Mouse (Mus musculus) heart, embryonic 15.5 days (tissue): ENCODE measurements around the gene Plxna4. TPM values are rescaled to one million over a fixed set of nuclear protein-coding genes. Genes with fewer than 3 reads are reported as not detected.

ENCODE experiments used
- ATAC-seq: fragments of 200-750 bp; cut with Nextera tagmentation; replicated peaks from 2 replicates; pipeline ENCODE4 v1.8.0; 2017; ENCODE audit warnings: low read depth, moderate TSS enrichment; ENCODE audit not compliant: insufficient number of reproducible peaks, insufficient read depth, low FRiP score
- H3K27ac ChIP-seq: fragments of 300-500 bp; sonication (generic); 2 replicates; pipeline ENCODE4 v1.5.1; 2015; ENCODE audit warnings: mild to moderate bottlenecking, inconsistent platforms
- H3K27me3 ChIP-seq: fragments of 300-500 bp; sonication (generic); 2 replicates; pipeline ENCODE4 v1.6.1; 2015; ENCODE audit warnings: inconsistent platforms
- H3K36me3 ChIP-seq: fragments of 300-500 bp; sonication (generic); 2 replicates; pipeline ENCODE4 v1.6.1; 2015; ENCODE audit warnings: mild to moderate bottlenecking, inconsistent platforms
- H3K4me1 ChIP-seq: fragments of 300-500 bp; sonication (generic); replicated peaks from 2 replicates; pipeline ENCODE4 v1.6.1; 2015; ENCODE audit warnings: inconsistent platforms
- H3K4me2 ChIP-seq: fragments of 300-500 bp; sonication (generic); 2 replicates; pipeline ENCODE4 v1.6.1; 2015; ENCODE audit warnings: inconsistent platforms, mild to moderate bottlenecking, moderate library complexity
- H3K4me3 ChIP-seq: fragments of 300-500 bp; sonication (generic); 2 replicates; pipeline ENCODE4 v1.5.1; 2015; ENCODE audit warnings: mild to moderate bottlenecking, inconsistent platforms
- H3K9ac ChIP-seq: fragments of 300-500 bp; sonication (generic); 2 replicates; pipeline ENCODE4 v1.6.1; 2015; ENCODE audit warnings: mild to moderate bottlenecking, inconsistent platforms
- H3K9me3 ChIP-seq: fragments of 300-500 bp; sonication (generic); replicated peaks from 2 replicates; pipeline ENCODE4 v1.6.1; 2016; ENCODE audit warnings: inconsistent platforms
- whole genome bisulfite sequencing: fragments of 180-500 bp; shearing (Covaris S2); methylation state at CpG from one replicate; pipeline ENCODE4 v1.1.7; 2015; ENCODE audit warnings: mixed read lengths; 5-methylcytosine and 5-hydroxymethylcytosine counted together
- polyA plus RNA-seq: library from polyadenylated mRNA; unstranded; fragments of >200 nt; fragmentation: Nextera tagmentation; extraction: Ambion mirVana; gene quantifications from 2 replicates; pipeline ENCODE4 v1.2.1, GENCODE M21; 2015

Plxna4 gene
- polyA plus RNA-seq, 1 experiment from 2014 or later: 4.5 TPM

- WGBS: 46% methylated on average over 4 of the region's 4 CpGs
- H3K9ac ChIP-seq: no peak overlapping the region
- H3K9me3 ChIP-seq: no peaks in the 10 kb centered on the region
- H3K4me1 ChIP-seq: no peaks in the 10 kb centered on the region
- no peak overlapping the region for H3K4me2 ChIP-seq
- H3K4me3 ChIP-seq: no peak overlapping the region
- no peak for ATAC-seq
- no peak overlapping the region for H3K27ac ChIP-seq
- H3K27me3 ChIP-seq: no peaks in the 10 kb centered on the region
- no peaks in the 10 kb centered on the region for H3K36me3 ChIP-seq
Measured at GRCm38 (mm10) chr6:32203389-32203788, 384.6 kb downstream of the Plxna4 start.

GRCm38 (mm10) chr6:32202664-32203192 is 385.3 kb downstream of the Plxna4 start:
- Histone ChIP-seq H3K9ac (no peak overlapping the region), H3K4me2 (no peak overlapping the region), H3K4me3 (no peak overlapping the region), H3K27me3 (no peaks in the 10 kb centered on the region), H3K36me3 (no peaks in the 10 kb centered on the region), H3K27ac (no peak overlapping the region), H3K4me1 (no peaks in the 10 kb centered on the region), H3K9me3 (no peaks in the 10 kb centered on the region)
- WGBS: 33% methylated on average over 1 of the region's 1 CpGs
- ATAC-seq: no peak

DNA sequence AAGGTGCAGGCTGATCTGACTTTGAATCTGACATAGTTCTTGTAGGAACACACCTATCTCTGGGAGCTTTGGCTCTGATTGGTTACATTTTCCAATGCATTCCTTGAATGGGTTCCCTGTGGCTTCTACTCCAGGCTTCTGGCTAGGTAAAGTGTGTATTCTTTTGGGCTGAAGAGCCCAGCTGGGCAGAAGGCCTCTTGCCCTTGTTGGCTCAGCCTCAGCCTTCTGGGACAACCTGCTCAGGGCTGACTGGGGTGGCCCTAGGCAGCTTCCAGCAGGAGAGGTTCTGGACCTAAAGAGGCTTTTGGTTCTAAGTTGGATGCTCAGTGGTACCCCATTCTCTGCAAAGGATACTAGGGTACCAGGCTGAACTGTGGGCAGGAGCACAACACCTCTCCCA is 386.5 kb downstream of the Plxna4 start:
- ATAC-seq: no peak
- Histone ChIP-seq H3K27ac (no peak overlapping the region), H3K4me1 (no peaks in the 10 kb centered on the region), H3K27me3 (no peaks in the 10 kb centered on the region), H3K4me3 (no peak overlapping the region), H3K36me3 (no peaks in the 10 kb centered on the region), H3K4me2 (no peak overlapping the region), H3K9me3 (no peaks in the 10 kb centered on the region), H3K9ac (no peak overlapping the region)

DNA sequence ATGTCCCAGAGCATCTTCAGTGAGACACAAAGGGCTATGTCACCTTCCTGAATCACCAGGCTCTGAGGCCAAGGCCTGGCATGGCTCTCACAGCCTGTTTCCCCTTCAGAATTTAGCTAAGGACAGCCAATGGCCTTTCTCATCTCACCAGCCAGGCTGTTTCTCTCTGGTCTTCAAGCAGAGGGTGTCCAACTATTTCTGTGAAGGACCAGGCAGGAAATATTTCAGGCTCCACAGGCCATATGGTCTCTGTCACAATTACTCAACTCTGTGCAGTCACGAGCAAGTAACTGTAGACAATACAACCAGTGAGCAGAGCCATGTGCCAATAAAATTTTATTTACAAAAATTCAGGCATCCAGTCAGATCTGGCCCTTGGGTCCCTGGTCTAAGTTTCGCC is 388.4 kb downstream of the Plxna4 start:
- no peak overlapping the region for H3K4me3 ChIP-seq
- no peak for ATAC-seq
- no peaks in the 10 kb centered on the region for H3K4me1 ChIP-seq
- WGBS: 65% methylated on average over 2 of the region's 2 CpGs
- no peak overlapping the region for H3K4me2 ChIP-seq
- H3K36me3 ChIP-seq: no peaks in the 10 kb centered on the region
- no peaks in the 10 kb centered on the region for H3K27me3 ChIP-seq
- no peak overlapping the region for H3K27ac ChIP-seq
- H3K9ac ChIP-seq: no peak overlapping the region
- H3K9me3 ChIP-seq: no peaks in the 10 kb centered on the region

DNA sequence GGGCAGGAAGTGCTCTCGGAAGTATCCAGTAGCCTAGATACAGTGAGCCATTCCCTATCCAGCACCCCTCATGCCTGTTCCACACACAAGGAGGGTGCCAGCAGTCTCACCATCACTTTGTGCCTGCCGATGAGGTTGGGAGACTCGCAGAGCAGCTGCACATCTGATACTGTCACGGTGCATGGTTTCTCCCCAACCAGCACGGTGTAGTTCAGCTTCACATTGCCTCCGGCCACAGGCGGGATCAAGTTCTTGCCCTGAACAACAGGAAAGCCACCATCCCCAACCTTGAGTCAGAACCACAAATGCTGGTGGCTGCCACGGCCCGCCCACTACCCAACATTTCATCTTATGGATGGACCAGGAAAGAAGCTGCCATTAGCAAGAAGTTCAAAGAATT is 391.1 kb downstream of the Plxna4 start:
- Histone ChIP-seq H3K4me2 (no peak overlapping the region), H3K9ac (no peak overlapping the region), H3K4me3 (no peak overlapping the region), H3K4me1 (no peaks in the 10 kb centered on the region), H3K27ac (no peak overlapping the region), H3K36me3 (peaks cover 2% of the 10 kb centered on the region), H3K27me3 (no peaks in the 10 kb centered on the region), H3K9me3 (no peaks in the 10 kb centered on the region)
- 77% methylated on average over 9 of the region's 9 CpGs for WGBS
- no peak for ATAC-seq

DNA sequence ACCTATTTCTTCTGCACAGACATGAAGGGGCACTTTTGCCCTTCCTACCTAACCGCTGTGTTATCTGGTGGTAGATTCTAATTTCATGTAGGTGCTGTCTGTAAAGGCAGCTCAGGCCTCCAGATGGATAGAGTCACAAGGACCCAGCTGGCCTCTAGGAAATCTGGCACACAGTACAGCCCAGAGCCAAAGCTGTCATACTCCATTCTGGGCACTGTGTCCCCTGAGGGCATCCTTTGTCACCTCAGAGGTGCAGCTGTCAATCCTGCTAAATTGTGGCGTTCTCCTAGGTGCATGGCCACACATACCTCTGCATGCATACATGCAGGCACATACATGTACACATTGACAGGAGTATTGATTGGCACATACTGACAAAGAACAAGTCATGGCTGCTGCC is 394.9 kb downstream of the Plxna4 start:
- no peak overlapping the region for H3K27ac ChIP-seq
- no peaks in the 10 kb centered on the region for H3K27me3 ChIP-seq
- no peak overlapping the region for H3K4me2 ChIP-seq
- peaks cover 7% of the 10 kb centered on the region for H3K36me3 ChIP-seq
- no peak overlapping the region for H3K9ac ChIP-seq
- no peak overlapping the region for H3K4me3 ChIP-seq
- H3K9me3 ChIP-seq: no peaks in the 10 kb centered on the region
- no peak for ATAC-seq
- WGBS: 82% methylated on average over 2 of the region's 2 CpGs
- H3K4me1 ChIP-seq: no peaks in the 10 kb centered on the region

DNA sequence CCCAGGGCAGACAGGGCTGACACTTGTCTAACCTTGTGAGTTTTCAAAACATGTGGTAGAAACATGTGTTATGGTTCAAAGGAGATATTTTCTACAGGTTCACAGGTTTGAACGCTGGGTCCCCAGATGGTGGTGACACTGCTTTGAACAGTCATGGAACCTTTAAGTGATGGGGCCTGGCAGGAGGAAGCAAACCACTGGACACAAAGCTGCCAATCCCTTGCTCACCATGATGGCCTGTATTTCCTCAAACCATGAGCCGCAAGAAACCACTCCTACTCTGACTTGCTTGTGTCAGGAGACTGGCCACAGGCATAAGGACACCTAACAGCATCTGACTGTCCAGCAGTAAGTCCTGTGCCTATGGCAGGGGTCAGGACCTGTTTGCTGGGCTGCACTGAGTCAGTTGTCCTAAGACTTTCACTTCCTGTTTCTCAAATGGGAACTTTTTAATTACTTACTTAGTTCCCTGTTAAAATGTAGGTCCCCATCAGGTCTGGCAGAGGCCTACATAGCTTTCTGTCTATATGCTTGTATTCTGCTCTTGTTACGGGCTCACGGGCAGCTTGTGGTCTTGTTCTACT is 403.5 kb downstream of the Plxna4 start:
- Histone ChIP-seq H3K27ac (no peak overlapping the region), H3K4me2 (no peak overlapping the region), H3K4me3 (no peak overlapping the region), H3K9ac (no peak overlapping the region), H3K9me3 (no peaks in the 10 kb centered on the region), H3K4me1 (no peaks in the 10 kb centered on the region), H3K36me3 (peaks cover 4% of the 10 kb centered on the region; the same call in 1 of the 2 replicates), H3K27me3 (no peaks in the 10 kb centered on the region)
- WGBS: 90% methylated on average over 4 of the region's 4 CpGs
- ATAC-seq: no peak

GRCm38 (mm10) chr6:32183651-32184185 is 404.3 kb downstream of the Plxna4 start:
- H3K36me3 ChIP-seq: peaks cover 4% of the 10 kb centered on the region; the same call in 1 of the 2 replicates
- WGBS: 71% methylated on average over 6 of the region's 6 CpGs
- ATAC-seq: no peak

GRCm38 (mm10) chr6:32180012-32180358 is 408.0 kb downstream of the Plxna4 start:
- ATAC-seq: no peak
- no peak overlapping the region for H3K27ac ChIP-seq
- H3K27me3 ChIP-seq: no peaks in the 10 kb centered on the region
- no peaks in the 10 kb centered on the region for H3K9me3 ChIP-seq
- H3K4me3 ChIP-seq: no peak overlapping the region
- H3K4me1 ChIP-seq: no peaks in the 10 kb centered on the region
- 76% methylated on average over 5 of the region's 5 CpGs for WGBS
- no peak overlapping the region for H3K4me2 ChIP-seq
- peaks cover 2% of the 10 kb centered on the region for H3K36me3 ChIP-seq
- no peak overlapping the region for H3K9ac ChIP-seq

More at GRCm38 (mm10) chr6:32183651-32184185, 404.3 kb downstream of the Plxna4 start:
- no peak overlapping the region for H3K4me2 ChIP-seq
- H3K9me3 ChIP-seq: no peaks in the 10 kb centered on the region
- no peaks in the 10 kb centered on the region for H3K4me1 ChIP-seq
- H3K4me3 ChIP-seq: no peak overlapping the region
- no peak overlapping the region for H3K27ac ChIP-seq
- H3K9ac ChIP-seq: no peak overlapping the region
- no peaks in the 10 kb centered on the region for H3K27me3 ChIP-seq

DNA sequence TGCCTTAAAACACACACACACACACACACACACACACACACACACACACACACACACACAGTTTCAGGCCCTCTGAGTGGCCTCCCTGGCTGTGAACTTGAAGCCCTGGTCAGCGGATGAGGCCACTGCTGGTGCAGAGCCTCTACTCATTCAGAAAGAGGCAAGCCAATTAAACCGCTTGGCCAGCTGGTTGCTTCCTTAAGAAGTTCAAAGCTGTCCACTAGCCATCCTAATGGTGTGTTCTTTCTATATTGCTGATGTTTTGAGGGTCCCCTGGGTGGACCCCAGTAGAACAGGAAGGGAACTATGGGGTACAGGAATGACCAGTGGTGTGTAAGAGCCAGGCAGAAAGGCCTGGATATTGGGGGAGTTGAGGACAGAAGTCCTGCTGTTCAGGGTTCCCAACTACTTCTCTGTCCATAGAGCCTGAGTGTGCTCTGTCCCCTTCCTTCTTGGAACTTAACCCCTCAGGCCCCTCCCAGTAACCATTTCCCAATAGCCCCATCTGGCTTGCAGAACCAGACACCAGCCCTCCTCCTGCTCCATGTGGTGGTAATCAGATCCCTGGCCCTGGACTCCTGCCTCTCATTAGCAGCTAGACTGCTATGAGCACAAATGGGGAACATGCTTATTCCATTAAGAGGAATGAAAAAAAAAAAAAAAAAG is 408.5 kb downstream of the Plxna4 start:
- H3K9me3 ChIP-seq: no peaks in the 10 kb centered on the region
- ATAC-seq: no peak
- no peak overlapping the region for H3K27ac ChIP-seq
- H3K9ac ChIP-seq: no peak overlapping the region
- no peaks in the 10 kb centered on the region; the same call in 1 of the 2 replicates for H3K36me3 ChIP-seq
- no peaks in the 10 kb centered on the region for H3K27me3 ChIP-seq
- 93% methylated on average over 2 of the region's 2 CpGs for WGBS
- H3K4me2 ChIP-seq: no peak overlapping the region
- H3K4me3 ChIP-seq: no peak overlapping the region
- H3K4me1 ChIP-seq: no peaks in the 10 kb centered on the region

DNA sequence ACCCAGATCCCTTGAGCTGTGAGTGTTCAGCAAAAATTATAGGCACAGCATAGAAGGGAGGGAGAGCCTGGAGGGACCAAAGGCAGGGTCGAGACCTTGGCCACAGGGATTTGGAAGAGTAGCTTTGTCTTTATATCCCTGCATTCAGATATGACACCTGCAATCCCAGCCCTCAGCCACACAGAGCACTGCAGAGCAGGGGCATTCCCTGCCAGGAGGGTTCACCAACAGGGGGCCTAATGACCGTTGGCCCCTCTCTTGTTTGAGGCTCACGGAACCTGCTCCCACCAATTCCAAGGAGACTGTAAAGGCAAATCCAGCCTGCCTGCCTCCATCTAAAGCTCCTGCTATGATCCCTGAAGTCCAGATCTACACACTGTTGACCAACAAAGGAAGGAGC is 410.1 kb downstream of the Plxna4 start:
- H3K9me3 ChIP-seq: no peaks in the 10 kb centered on the region
- H3K27ac ChIP-seq: no peak overlapping the region
- no peak for ATAC-seq
- H3K27me3 ChIP-seq: no peaks in the 10 kb centered on the region
- H3K4me1 ChIP-seq: no peaks in the 10 kb centered on the region
- no peak overlapping the region for H3K9ac ChIP-seq
- H3K4me3 ChIP-seq: no peak overlapping the region
- H3K36me3 ChIP-seq: no peaks in the 10 kb centered on the region; the same call in 1 of the 2 replicates
- no peak overlapping the region for H3K4me2 ChIP-seq
- 79% methylated on average over 3 of the region's 3 CpGs for WGBS

GRCm38 (mm10) chr6:32167725-32168124 is 420.3 kb downstream of the Plxna4 start:
- Histone ChIP-seq H3K27ac (no peak overlapping the region), H3K9me3 (no peaks in the 10 kb centered on the region), H3K4me3 (no peak overlapping the region), H3K4me2 (no peak overlapping the region), H3K9ac (no peak overlapping the region), H3K27me3 (no peaks in the 10 kb centered on the region), H3K36me3 (no peaks in the 10 kb centered on the region; the same call in 1 of the 2 replicates), H3K4me1 (no peaks in the 10 kb centered on the region)
- WGBS: 71% methylated on average over 1 of the region's 1 CpGs
- no peak for ATAC-seq
